Mouse (Mus musculus): Measurements from ENCODE around the gene Sec24d.

DNA sequence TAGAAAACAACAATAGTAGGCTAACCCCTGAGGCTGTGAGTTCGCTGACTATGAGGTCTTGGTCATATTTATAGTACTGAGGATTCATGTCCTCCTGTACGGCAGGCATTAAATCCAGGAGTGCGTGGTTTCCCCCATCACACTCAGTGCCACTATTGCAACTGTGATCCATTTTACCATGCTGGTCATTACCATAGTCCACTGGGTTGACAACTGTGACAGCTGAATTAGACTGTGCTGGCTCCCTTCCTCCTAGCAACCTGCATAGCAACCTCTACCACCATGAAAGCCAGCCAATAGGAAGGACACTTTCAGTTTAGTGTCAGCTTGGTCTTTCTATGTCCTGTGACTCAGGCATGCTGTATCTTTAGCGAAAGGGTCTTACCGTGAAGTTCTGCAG, 17.0 kb downstream of the Sec24d start:
- TF ChIP-seq CTCF (IDR thresholded peaks at IDR 0.05; ENCODE audit: borderline replicate concordance, control insufficient read depth, extremely low read depth, insufficient read depth, low read length, poor library complexity): no peak
- TF ChIP-seq POLR2A (IDR thresholded peaks at IDR 0.05; ENCODE audit: control insufficient read depth, extremely low read depth, insufficient read depth, low read length, poor library complexity): no peak
